Comparison of ENCODE assay signal across 8 mouse cellular contexts in genomic region chr7:88206914-88207710, GRCm38 (mm10).
A peak's percentile ranks its signal among the peaks of the same experiment; 100 is the strongest.
DNase-seq lines count a peak whose midpoint lies in the region; ATAC-seq lines count a peak whose summit lies in the region.

No protein-coding gene starts in this region.

- no peaks in the 10 kb centered on the region for H3K4me1 ChIP-seq in heart, embryonic 12.5 days (replicated peaks)
- 0 out of 2 replicates have a peak, but pooled peaks cover 5% of the 10 kb centered on the region for H3K4me1 ChIP-seq in midbrain, embryonic 11.5 days (ENCODE audit: control insufficient read depth, insufficient read depth, low read length)

- H3K9ac ChIP-seq in heart, embryonic 12.5 days: no peak overlapping the region
- no peak overlapping the region for H3K9ac ChIP-seq in midbrain, embryonic 11.5 days (ENCODE audit: low read length)

- H3K27ac ChIP-seq in heart, embryonic 12.5 days (ENCODE audit: poor library complexity, severe bottlenecking): no peak overlapping the region
- 0 out of 2 replicates have a peak overlapping the region, but pooled peaks have one; percentile 31 for H3K27ac ChIP-seq in midbrain, embryonic 11.5 days (ENCODE audit: low read depth, low read length)

- H3K4me2 ChIP-seq in heart, embryonic 12.5 days: no peak overlapping the region
- H3K4me2 ChIP-seq in midbrain, embryonic 11.5 days: peak overlapping the region; percentile 24

- H3K27me3 ChIP-seq in heart, embryonic 12.5 days (replicated peaks): no peaks in the 10 kb centered on the region
- no peaks in the 10 kb centered on the region for H3K27me3 ChIP-seq in midbrain, embryonic 11.5 days (ENCODE audit: control insufficient read depth, insufficient read depth, low read length)

- no peaks in the 10 kb centered on the region for H3K36me3 ChIP-seq in heart, embryonic 12.5 days
- no peaks in the 10 kb centered on the region for H3K36me3 ChIP-seq in midbrain, embryonic 11.5 days (ENCODE audit: control insufficient read depth, insufficient read depth, low read length)

- DNase-seq in heart, adult 8-10 months (ENCODE audit: low spot score): peak; percentile 13
- DNase-seq in R1 (ENCODE audit: low read depth, low spot score): peak; percentile 6
- peak; percentile 87 for DNase-seq in midbrain, embryonic 11.5 days (ENCODE audit: low spot score, missing footprints)
- peak; percentile 13 for DNase-seq in thymus, postnatal 36 days
- no peak for DNase-seq in lung, adult 18-20 months
- DNase-seq in cerebellum, adult 18-20 months: no peak

- no peak for ATAC-seq in heart, embryonic 12.5 days (ENCODE audit: insufficient number of reproducible peaks, low FRiP score)
- ATAC-seq in hematopoietic stem cell, adult 5-6 weeks (replicated peaks in 1 of 2; ENCODE audit: insufficient read depth in 1 of 2, low FRiP score in 2 of 2, low TSS enrichment in 1 of 2, low read depth in 1 of 2, poor library complexity in 2 of 2, severe bottlenecking in 2 of 2): peak; percentile 69 to 86
- ATAC-seq in midbrain, embryonic 11.5 days (ENCODE audit: low FRiP score): peak; percentile 80

- 61% methylated on average over 10 of the region's 10 CpGs for WGBS in heart, embryonic 12.5 days
- 16% methylated on average over 10 of the region's 10 CpGs for WGBS in midbrain, embryonic 11.5 days

- H3K9me3 ChIP-seq in heart, embryonic 12.5 days (replicated peaks): peaks cover 4% of the 10 kb centered on the region; the same call in 1 of the 2 replicates
- no peaks in the 10 kb centered on the region for H3K9me3 ChIP-seq in midbrain, embryonic 11.5 days (ENCODE audit: control insufficient read depth, low read length)

- H3K4me3 ChIP-seq in heart, embryonic 12.5 days: no peak overlapping the region
- H3K4me3 ChIP-seq in midbrain, embryonic 11.5 days (ENCODE audit: low read depth, low read length): no peak overlapping the region

Comparison
In these comparisons a context has a peak if more than half of its experiments do, and no peak if none do; other contexts are left out.
1. DNase-seq: peak in heart, adult 8-10 months (single experiment), R1 (single experiment), midbrain, embryonic 11.5 days (single experiment) and thymus, postnatal 36 days (2 of 2); none in lung, adult 18-20 months (0 of 2) and cerebellum, adult 18-20 months (0 of 2).